Comparison of ENCODE assay signal across 9 mouse cellular contexts in genomic region chr9:107640257-107640772, GRCm38 (mm10). TPM values are rescaled to one million over a fixed set of nuclear protein-coding genes. Genes with fewer than 3 reads are reported as not detected.
A peak's percentile ranks its signal among the peaks of the same experiment; 100 is the strongest.
DNase-seq lines count a peak whose midpoint lies in the region; ATAC-seq and TF ChIP-seq lines count a peak whose summit lies in the region.
"Had no signal": no experiment of that assay in that cellular context is flagged by ENCODE, and none has a peak within 500 bp of the region (broad histone marks: within the 10 kb centered on the region; RNA-seq: fewer than 3 reads in every experiment).

No protein-coding gene starts in this region.

- 29% methylated on average over 8 of the region's 8 CpGs for WGBS in forebrain, embryonic 12.5 days
- WGBS in forebrain, postnatal 0 days: 41% methylated on average over 8 of the region's 8 CpGs
- 35% methylated on average over 8 of the region's 8 CpGs for WGBS in embryonic facial prominence, embryonic 13.5 days
- 28% methylated on average over 8 of the region's 8 CpGs for WGBS in lung, embryonic 15.5 days

- ATAC-seq in forebrain, embryonic 12.5 days (ENCODE audit: low FRiP score): no peak
- no peak for ATAC-seq in forebrain, postnatal 0 days
- no peak for ATAC-seq in embryonic facial prominence, embryonic 13.5 days (ENCODE audit: insufficient number of reproducible peaks, insufficient read depth, low FRiP score, low TSS enrichment, low read depth)
- no peak for ATAC-seq in lung, embryonic 15.5 days (ENCODE audit: borderline replicate concordance, extremely low read depth, low FRiP score, low TSS enrichment)
- no peak for ATAC-seq in erythroblast, adult 5-6 weeks (replicated peaks; ENCODE audit: low FRiP score, poor library complexity, severe bottlenecking)

- H3K27ac ChIP-seq in forebrain, embryonic 12.5 days: peak overlapping the region; percentile 50; the same call in 1 of the 2 replicates
- no peak overlapping the region for H3K27ac ChIP-seq in forebrain, postnatal 0 days (ENCODE audit: low read depth, low read length)
- H3K27ac ChIP-seq in embryonic facial prominence, embryonic 13.5 days: peak overlapping the region; percentile 34; the same call in 1 of the 2 replicates
- H3K27ac ChIP-seq in lung, embryonic 15.5 days: peak overlapping the region; percentile 35; the same call in 1 of the 2 replicates

- H3K36me3 ChIP-seq in forebrain, embryonic 12.5 days (replicated peaks): no peaks in the 10 kb centered on the region
- H3K36me3 ChIP-seq in forebrain, postnatal 0 days (ENCODE audit: insufficient read depth): no peaks in the 10 kb centered on the region
- no peaks in the 10 kb centered on the region for H3K36me3 ChIP-seq in embryonic facial prominence, embryonic 13.5 days
- no peaks in the 10 kb centered on the region for H3K36me3 ChIP-seq in lung, embryonic 15.5 days

- H3K4me3 ChIP-seq in forebrain, embryonic 12.5 days (replicated peaks): no peak overlapping the region
- H3K4me3 ChIP-seq in forebrain, postnatal 0 days (ENCODE audit: low read depth, low read length): no peak overlapping the region
- no peak overlapping the region for H3K4me3 ChIP-seq in embryonic facial prominence, embryonic 13.5 days
- H3K4me3 ChIP-seq in lung, embryonic 15.5 days: no peak overlapping the region

- H3K4me2 ChIP-seq in forebrain, embryonic 12.5 days: no peak overlapping the region
- no peak overlapping the region for H3K4me2 ChIP-seq in forebrain, postnatal 0 days (ENCODE audit: low read depth)
- H3K4me2 ChIP-seq in embryonic facial prominence, embryonic 13.5 days: no peak overlapping the region
- H3K4me2 ChIP-seq in lung, embryonic 15.5 days: no peak overlapping the region

- TF ChIP-seq CTCF in forebrain, postnatal 0 days (IDR thresholded peaks at IDR 0.05; ENCODE audit: low read depth): no peak

- no peak for DNase-seq in forebrain, postnatal 0 days
- peak; percentile 90 for DNase-seq in A20 (ENCODE audit: low read depth, low spot score)
- DNase-seq in embryo, embryonic 11 days: no peak
- DNase-seq in right cerebral cortex, postnatal 25 days: no peak
- DNase-seq: gastrocnemius, postnatal 36 days had no signal

- H3K9me3 ChIP-seq in forebrain, embryonic 12.5 days: no peaks in the 10 kb centered on the region
- H3K9me3 ChIP-seq in forebrain, postnatal 0 days (ENCODE audit: low read length): no peaks in the 10 kb centered on the region
- no peaks in the 10 kb centered on the region for H3K9me3 ChIP-seq in embryonic facial prominence, embryonic 13.5 days
- H3K9me3 ChIP-seq in lung, embryonic 15.5 days: no peaks in the 10 kb centered on the region

- H3K9ac ChIP-seq in forebrain, embryonic 12.5 days: peak overlapping the region; percentile 12; the same call in 1 of the 2 replicates
- H3K9ac ChIP-seq in forebrain, postnatal 0 days: no peak overlapping the region
- no peak overlapping the region for H3K9ac ChIP-seq in embryonic facial prominence, embryonic 13.5 days
- H3K9ac ChIP-seq in lung, embryonic 15.5 days: no peak overlapping the region

- peaks cover 61% of the 10 kb centered on the region for H3K4me1 ChIP-seq in forebrain, embryonic 12.5 days
- H3K4me1 ChIP-seq in forebrain, postnatal 0 days (ENCODE audit: insufficient read depth): peaks cover 19% of the 10 kb centered on the region
- H3K4me1 ChIP-seq in embryonic facial prominence, embryonic 13.5 days: peaks cover 27% of the 10 kb centered on the region
- peaks cover 19% of the 10 kb centered on the region for H3K4me1 ChIP-seq in lung, embryonic 15.5 days

- H3K27me3 ChIP-seq in forebrain, embryonic 12.5 days: no peaks in the 10 kb centered on the region
- H3K27me3 ChIP-seq in forebrain, postnatal 0 days (ENCODE audit: insufficient read depth, low read length): no peaks in the 10 kb centered on the region
- H3K27me3 ChIP-seq in embryonic facial prominence, embryonic 13.5 days: no peaks in the 10 kb centered on the region
- H3K27me3 ChIP-seq in lung, embryonic 15.5 days: no peaks in the 10 kb centered on the region

RNA-seq across cellular contexts. Expression of gene Gnai2, which starts 5.1 kb away (rescaled TPM):
- 570 and 587 TPM in 2 replicates for polyA plus RNA-seq in forebrain, embryonic 12.5 days (2016; fragmentation: Nextera tagmentation; extraction: Ambion mirVana)
- 200 and 223 TPM in 2 replicates for total RNA-seq in forebrain, postnatal 0 days (2014; rRNA removed)
- polyA plus RNA-seq in forebrain, postnatal 0 days (2015; fragmentation: Nextera tagmentation; extraction: Ambion mirVana): 267 and 287 TPM in 2 replicates
- polyA plus RNA-seq in embryonic facial prominence, embryonic 13.5 days (2015; fragmentation: Nextera tagmentation; extraction: Ambion mirVana): 446 and 470 TPM in 2 replicates
- polyA plus RNA-seq in lung, embryonic 15.5 days (2015; fragmentation: Nextera tagmentation; extraction: Ambion mirVana): 469 and 478 TPM in 2 replicates
- 183 and 189 TPM in 2 replicates for total RNA-seq in erythroblast, adult 5-6 weeks (2015; ENCODE audit: low replicate concordance)
- 162 and 183 TPM in 2 replicates for total RNA-seq in erythroblast, adult 5-6 weeks (2017; ENCODE audit: low replicate concordance)

RNA-seq across cellular contexts. Expression of gene Slc38a3, which starts 29.0 kb away (rescaled TPM):
- 8.5 and 10.6 TPM in 2 replicates for polyA plus RNA-seq in forebrain, embryonic 12.5 days (2016; fragmentation: Nextera tagmentation; extraction: Ambion mirVana)
- total RNA-seq in forebrain, postnatal 0 days (2014; rRNA removed): 43.5 and 60.9 TPM in 2 replicates
- 38.7 and 39.8 TPM in 2 replicates for polyA plus RNA-seq in forebrain, postnatal 0 days (2015; fragmentation: Nextera tagmentation; extraction: Ambion mirVana)
- polyA plus RNA-seq in embryonic facial prominence, embryonic 13.5 days (2015; fragmentation: Nextera tagmentation; extraction: Ambion mirVana): 3.4 and 4.1 TPM in 2 replicates
- polyA plus RNA-seq in lung, embryonic 15.5 days (2015; fragmentation: Nextera tagmentation; extraction: Ambion mirVana): 3.9 and 4.1 TPM in 2 replicates
- total RNA-seq in erythroblast, adult 5-6 weeks (2015; ENCODE audit: low replicate concordance): not detected in 2 replicates
- total RNA-seq in erythroblast, adult 5-6 weeks (2017; ENCODE audit: low replicate concordance): not detected in 2 replicates

RNA-seq across cellular contexts. Expression of gene Sema3b, which starts 31.3 kb away (rescaled TPM):
- polyA plus RNA-seq in forebrain, embryonic 12.5 days (2016; fragmentation: Nextera tagmentation; extraction: Ambion mirVana): 1.7 and 2.6 TPM in 2 replicates
- total RNA-seq in forebrain, postnatal 0 days (2014; rRNA removed): 6.5 and 6.6 TPM in 2 replicates
- 3.9 and 4.4 TPM in 2 replicates for polyA plus RNA-seq in forebrain, postnatal 0 days (2015; fragmentation: Nextera tagmentation; extraction: Ambion mirVana)
- 8.4 and 8.6 TPM in 2 replicates for polyA plus RNA-seq in embryonic facial prominence, embryonic 13.5 days (2015; fragmentation: Nextera tagmentation; extraction: Ambion mirVana)
- 8.2 and 9.1 TPM in 2 replicates for polyA plus RNA-seq in lung, embryonic 15.5 days (2015; fragmentation: Nextera tagmentation; extraction: Ambion mirVana)
- total RNA-seq in erythroblast, adult 5-6 weeks (2015; ENCODE audit: low replicate concordance): not detected in 2 replicates
- not detected in 2 replicates for total RNA-seq in erythroblast, adult 5-6 weeks (2017; ENCODE audit: low replicate concordance)

RNA-seq across cellular contexts. Expression of gene Gnat1, which starts 39.2 kb away (rescaled TPM):
- 1.7 and 2.1 TPM in 2 replicates for polyA plus RNA-seq in forebrain, embryonic 12.5 days (2016; fragmentation: Nextera tagmentation; extraction: Ambion mirVana)
- 0.24 TPM in 1 of 2 replicates, not detected in the other for total RNA-seq in forebrain, postnatal 0 days (2014; rRNA removed)
- polyA plus RNA-seq in forebrain, postnatal 0 days (2015; fragmentation: Nextera tagmentation; extraction: Ambion mirVana): 0.73 and 1.8 TPM in 2 replicates
- 1.2 and 2.0 TPM in 2 replicates for polyA plus RNA-seq in embryonic facial prominence, embryonic 13.5 days (2015; fragmentation: Nextera tagmentation; extraction: Ambion mirVana)
- polyA plus RNA-seq in lung, embryonic 15.5 days (2015; fragmentation: Nextera tagmentation; extraction: Ambion mirVana): 0.54 and 0.93 TPM in 2 replicates
- not detected in 2 replicates for total RNA-seq in erythroblast, adult 5-6 weeks (2015; ENCODE audit: low replicate concordance)
- not detected in 2 replicates for total RNA-seq in erythroblast, adult 5-6 weeks (2017; ENCODE audit: low replicate concordance)
- total RNA-seq: gastrocnemius, postnatal 36 days had no signal

RNA-seq across cellular contexts. Expression of gene Ifrd2, which starts 52.9 kb away (rescaled TPM):
- polyA plus RNA-seq in forebrain, embryonic 12.5 days (2016; fragmentation: Nextera tagmentation; extraction: Ambion mirVana): 22.1 and 26.3 TPM in 2 replicates
- total RNA-seq in forebrain, postnatal 0 days (2014; rRNA removed): 11.7 and 13.8 TPM in 2 replicates
- 6.2 and 7.4 TPM in 2 replicates for polyA plus RNA-seq in forebrain, postnatal 0 days (2015; fragmentation: Nextera tagmentation; extraction: Ambion mirVana)
- 39.3 and 54.2 TPM in 2 replicates for polyA plus RNA-seq in embryonic facial prominence, embryonic 13.5 days (2015; fragmentation: Nextera tagmentation; extraction: Ambion mirVana)
- 40.0 and 44.2 TPM in 2 replicates for polyA plus RNA-seq in lung, embryonic 15.5 days (2015; fragmentation: Nextera tagmentation; extraction: Ambion mirVana)
- 207 and 270 TPM in 2 replicates for total RNA-seq in erythroblast, adult 5-6 weeks (2015; ENCODE audit: low replicate concordance)
- 204 and 217 TPM in 2 replicates for total RNA-seq in erythroblast, adult 5-6 weeks (2017; ENCODE audit: low replicate concordance)
